Mouse (Mus musculus): ENCODE measurements around the gene Tlr12. TPM values are rescaled to one million over a fixed set of nuclear protein-coding genes. Genes with fewer than 3 reads are reported as not detected.
"Not testable (repeated sequence)": the region's sequence is repeated elsewhere in the genome, so short reads cannot be mapped to it uniquely, and the experiment has no call there.

The Tlr12 gene
- total RNA-seq, 2 experiments from 2014 or later, result 0.19 to 0.29 TPM

DNA sequence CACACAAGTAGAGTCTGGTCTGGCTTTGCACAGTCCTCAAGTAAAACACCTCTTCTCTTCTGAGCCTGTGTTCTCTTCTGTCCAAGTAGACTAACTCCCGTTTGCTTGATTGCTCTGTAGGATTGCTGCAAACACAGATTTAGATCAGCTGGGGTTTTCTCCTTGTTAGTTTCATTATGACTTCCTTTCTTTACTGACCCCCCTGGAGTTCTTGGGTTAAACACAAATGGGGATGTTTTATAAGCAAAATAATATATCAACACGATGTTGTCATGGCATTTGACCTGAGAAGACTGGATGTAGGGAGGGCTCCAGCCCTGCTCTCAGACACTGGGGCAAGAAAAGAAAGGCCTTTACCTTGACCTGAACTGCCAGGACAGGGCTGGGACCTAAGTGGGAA, 544 bp upstream of the Tlr12 start:
- DNase-seq, result no peak

DNA sequence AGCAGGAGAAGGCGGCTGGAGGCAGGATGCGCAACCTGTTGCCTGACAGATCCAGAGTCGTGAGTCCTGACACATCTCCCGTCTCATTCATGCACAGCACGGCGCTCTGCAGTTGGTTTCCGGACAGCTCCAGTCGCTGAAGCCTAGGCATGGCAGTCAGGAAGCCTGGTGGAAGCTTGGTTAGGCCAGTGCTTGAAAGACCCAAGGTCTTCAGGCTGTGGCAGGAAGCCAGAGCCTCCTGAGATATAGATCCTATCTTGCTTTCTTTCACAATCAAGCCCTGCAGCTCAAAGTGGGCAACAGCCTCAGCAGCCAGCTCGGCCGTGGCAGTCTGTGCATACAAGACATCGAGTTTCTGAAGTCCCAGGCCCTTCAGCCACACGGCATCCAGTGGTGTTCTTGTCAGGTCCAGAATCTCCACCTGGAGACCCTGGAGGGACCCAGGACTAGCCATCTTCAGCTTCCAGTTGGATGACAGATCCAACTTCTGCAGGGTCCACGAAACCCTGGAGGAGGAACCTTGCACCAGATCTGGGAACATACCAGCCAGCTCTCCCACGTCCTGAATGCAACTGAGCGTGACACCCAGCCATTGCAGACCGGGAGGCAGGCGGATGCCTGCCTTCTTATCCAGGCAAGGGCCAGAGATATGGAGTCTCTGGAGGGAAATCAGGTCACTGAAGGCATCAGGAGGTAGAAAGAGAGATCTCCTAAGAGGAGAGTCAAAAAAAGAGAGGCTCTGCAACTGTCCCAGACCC, 877 bp downstream of the Tlr12 start:
- no peak for DNase-seq

DNA sequence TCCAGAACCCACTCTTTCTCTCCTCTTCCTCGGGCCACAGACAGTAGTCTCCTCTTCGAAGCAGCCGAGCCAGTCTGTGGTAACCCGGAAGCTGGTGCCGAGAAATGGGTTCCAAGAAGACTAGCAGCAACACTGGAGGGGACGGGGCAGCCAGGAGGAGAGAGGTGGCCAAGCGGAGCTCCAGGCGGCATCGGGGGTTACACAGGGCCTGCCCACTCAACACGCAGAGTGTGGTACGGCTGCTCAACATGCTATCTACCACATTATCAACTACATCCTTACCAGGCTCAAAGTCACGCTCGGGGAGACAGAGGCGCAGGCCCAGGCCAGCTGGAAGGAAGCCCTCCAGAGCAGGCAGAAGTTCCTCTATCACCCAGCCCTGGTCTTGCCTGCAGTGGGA, 2.7 kb downstream of the Tlr12 start:
- no peak for DNase-seq

DNA sequence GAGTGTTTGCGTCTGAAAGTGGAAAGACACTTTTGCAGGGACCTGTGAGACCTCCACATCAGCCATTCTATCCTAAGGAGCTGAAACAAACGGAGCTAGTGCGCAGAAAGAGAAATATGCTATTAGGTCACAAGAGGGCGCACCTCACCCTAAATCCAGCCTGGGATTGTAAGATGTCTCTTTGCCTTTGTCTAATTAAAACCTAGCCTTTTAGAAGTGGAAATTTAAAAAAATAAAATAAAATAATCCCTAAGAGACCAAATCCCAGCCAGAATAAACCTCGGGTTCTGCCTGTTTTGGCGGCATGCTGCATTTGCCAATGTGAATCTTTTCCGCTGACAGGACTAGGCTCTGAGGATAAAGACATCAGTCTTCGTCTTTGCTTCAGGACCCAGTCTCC, 5.1 kb downstream of the Tlr12 start:
- DNase-seq, result peak; percentile 46

DNA sequence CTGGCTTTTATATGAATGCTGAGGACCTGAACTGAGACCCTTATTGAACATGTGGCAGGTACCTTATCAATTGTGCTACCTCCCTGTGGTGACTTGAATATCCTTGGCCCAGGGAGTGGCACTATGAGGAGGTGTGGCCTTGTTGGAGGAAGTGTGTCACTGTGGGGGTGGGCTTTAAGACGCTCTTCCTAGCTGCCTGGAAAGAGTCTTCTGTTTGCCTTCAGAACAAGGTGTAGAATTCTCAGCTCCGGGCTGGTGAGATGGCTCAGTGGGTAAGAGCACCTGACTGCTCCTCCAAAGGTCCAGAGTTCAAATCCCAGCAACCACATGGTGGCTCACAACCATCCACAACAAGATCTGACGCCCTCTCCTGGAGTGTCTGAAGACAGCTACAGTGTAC, 6.7 kb downstream of the Tlr12 start:
- DNase-seq, result not testable (repeated sequence)

DNA sequence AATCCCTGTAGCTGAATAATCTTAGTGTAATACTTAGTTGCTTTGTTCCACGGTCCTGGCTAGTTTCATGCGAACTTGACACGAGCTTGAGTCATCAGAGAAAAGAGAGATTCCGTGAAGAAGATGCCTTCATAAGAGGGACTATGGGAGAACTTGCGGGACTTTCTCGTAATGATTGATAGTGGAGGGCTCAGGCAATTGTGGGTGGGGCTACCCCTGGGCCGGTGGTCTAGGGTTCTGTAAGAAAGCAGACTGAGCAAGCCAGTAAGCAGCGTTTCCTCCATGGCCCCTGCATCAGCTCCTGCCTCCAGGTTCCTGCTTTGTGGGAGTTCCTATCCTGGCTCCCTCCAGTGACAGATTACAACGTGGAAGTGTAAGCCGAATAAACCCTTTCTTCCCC, 7.7 kb downstream of the Tlr12 start:
- no peak for DNase-seq

DNA sequence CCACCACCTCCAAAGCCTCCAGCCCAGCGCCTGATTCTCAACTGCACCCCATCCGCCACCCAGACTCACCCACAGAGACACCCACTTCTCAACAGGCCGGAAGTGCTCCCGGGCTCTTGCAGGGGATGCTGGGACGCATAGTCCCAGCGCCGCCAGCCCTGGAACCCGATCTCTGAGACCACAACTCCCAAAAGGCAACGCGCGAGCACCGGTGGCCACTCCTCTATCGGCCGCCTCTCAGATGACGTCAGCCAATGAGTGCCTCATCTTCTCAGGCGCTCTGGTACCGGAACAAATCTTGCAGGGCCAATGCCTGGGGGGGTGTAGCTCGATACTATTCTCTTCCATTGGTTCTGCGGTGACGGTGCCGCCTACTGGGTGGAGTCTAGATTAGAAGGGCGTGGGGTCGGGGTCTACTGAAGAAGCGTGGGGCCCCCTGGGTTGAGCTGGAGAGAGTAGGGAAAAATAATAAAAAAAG, 8.5 kb downstream of the Tlr12 start, which contains the start of gene Zscan20:
Zscan20 (minus strand) TSS at position 174 of the 478 bp plus-strand sequence.
- DNase-seq, result peak; percentile 94

DNA sequence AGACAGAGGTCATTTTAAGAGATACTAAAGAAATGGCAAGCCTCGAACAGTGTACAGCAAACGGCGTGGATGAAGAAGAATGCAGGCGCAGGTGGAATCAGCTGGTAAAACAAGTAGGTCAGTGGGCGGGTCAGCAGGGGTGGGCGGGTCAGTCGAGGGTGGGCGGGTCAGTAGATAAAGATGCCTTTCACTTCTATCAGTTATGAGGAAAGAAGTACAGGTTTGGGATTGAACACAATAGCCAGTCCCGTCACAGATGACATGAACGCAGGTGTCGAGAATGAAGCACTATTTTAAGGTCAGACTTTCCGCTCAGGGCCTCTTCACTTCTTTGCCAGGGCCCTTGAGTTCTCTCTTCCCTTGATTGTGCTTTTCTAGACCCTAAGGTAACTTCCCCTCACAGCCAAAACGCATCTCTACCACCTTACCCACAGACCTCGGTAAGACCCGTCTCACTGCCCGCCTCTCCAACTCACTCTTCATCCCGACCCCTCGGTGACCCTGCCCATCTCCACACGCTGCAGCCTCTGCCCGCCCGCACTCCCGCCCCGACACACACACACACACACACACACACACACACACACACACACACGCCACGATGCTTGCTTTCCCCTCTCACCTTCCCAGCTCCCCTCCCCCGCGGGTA, 9.0 kb downstream of the Tlr12 start:
- no peak for DNase-seq

DNA sequence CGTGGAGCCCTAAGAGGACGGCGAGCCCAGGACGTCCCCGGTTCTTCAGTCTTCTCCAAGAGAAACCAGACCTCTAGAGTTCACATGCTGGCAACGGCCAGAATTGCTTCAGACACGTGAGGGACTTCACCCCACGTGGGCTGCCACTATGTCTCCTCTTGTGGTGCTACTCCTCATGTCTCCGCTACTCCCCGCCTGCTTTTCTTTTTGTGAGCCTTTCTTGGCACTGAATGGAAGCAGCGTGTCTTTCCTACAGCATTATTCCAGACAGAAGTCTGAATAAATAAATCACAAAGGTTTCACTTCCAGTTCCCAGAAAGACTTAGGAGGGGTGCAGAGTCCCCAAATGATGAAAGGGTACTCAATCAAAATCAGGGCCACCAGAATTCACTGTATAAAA, 10.8 kb downstream of the Tlr12 start:
- DNase-seq, result no peak

DNA sequence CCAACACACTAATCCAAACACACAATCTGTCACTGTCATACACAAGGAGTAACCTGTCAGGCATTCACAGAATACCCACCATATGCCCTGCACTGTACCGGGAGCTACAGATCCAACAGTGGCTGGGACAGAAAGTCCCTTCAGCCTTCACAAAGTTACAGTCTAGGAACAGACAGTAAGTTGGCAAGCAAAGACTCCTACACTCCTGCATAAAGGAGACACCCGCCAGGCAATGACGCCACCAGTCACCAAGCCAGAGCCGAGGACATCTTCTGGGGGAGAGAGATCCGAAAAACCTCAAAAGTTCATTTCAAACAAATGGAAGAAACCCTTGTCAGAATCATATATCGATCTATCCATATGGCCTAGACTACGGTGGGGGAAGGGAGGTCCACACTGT, 11.8 kb downstream of the Tlr12 start:
- DNase-seq, result no peak

DNA sequence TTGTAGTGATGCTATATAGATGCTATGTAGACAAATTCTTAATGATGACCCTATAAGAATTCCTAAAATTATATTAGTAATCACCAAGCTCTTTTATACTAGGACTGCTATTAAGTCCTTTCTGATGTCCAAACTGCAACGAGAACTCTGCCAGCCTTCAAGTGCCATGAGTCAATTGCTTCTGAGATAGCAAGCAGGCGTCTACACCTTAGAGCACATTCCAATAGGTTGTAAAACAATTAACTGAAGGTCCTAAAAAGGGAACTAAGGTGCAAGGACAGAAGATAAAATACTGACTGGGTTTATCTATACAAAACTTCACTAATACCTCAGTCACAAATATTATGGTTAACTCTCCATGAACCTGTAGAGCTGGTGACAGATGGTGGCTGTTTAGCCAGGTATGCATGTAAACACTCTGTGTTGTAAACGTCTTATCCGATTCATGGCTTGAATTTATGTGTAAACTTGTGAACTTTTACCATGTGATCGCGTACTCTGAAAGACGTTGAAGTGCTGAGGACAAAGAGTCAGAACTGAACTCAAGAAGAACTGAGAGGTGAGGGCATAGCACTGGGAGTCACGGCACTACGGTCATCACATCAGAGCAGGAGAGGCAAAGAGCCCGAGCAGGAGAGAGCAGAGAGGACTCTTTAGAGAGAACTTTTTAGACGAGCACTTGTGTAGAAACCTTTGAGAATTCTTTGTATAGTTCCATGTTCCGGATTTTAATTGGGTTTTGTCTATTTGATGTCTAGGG, 20.4 kb downstream of the Tlr12 start:
- DNase-seq, result no peak

DNA sequence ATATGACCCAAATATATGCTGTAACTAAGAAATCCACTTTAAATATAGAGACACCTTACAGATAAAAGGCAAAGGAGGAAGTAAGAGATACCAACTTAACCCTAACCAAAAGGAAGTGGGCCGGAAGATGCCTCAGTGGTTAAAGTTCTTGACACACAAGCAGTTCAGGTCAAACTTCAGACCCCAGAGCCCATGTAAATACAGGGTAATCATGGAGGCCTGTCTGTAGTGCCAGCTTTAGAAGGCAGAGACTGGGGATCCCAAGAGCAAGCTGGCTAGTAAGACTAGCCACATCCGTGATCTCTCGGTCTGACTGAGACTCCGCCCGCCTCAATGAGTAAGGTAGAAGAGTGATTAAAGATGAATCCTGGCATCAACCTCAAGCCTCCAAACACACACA, 24.4 kb downstream of the Tlr12 start:
- DNase-seq, result no peak

DNA sequence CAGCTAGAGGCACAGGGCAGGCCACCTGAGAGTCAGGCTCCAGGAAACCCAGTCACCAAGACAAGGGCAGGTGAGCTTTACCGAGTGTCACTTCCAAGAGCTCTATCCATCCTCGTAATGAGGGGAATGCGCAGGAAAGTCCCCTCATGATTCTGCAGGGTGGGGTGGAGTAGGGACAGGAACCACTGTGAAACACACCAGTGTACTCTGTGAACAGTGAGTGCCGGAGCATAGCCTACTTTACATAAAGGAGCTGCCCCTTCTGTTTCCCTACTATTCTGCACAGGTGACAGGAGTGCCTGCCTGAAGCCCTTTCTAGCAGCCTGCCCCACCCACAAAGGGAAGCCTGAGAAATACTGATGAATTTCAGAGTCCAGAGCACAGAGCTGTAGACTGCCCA, 25.1 kb downstream of the Tlr12 start:
- DNase-seq, result no peak

DNA sequence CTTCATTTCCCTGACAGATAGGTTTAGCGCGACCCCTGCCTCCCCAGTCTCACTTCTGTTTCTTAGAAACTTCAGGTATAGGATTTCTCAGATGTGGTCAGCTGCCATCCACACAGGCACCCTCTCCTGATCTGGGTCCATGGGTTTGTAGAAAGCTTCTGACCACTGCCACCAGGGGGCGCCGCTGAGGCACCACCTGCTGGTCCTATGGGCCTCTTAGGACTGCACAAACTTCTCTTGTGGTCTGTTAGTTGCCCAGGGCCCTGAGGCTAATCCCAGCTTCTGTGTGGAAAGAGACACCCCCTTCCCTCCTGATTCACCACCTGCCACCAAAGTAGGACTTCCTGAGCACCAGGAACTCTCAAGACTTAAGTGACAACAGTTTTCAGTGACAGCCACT, 39.2 kb downstream of the Tlr12 start:
- DNase-seq, result no peak

DNA sequence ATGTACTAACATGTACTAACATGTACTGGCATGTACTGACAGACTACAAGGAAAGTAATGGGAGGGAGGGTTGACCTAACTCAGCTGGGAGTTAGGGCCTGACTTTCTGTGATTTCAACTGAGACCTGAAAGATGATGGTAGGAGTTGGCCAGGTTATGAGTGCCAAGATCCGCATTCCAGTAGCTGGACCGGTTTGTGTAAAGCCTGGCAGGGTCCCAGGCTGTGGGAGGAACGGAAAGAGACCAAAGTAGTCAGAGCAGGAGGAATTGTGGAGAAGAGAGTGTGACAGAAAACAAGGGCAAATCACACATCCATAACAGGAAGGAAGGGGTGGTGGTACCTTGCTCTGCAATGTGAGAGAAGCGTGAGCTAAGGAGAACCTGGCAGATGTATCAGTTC, 42.6 kb downstream of the Tlr12 start:
- DNase-seq, result no peak

Other genes with a start within 250 kb of the Tlr12 start
- gene Zscan20, start 8.5 kb downstream of the Tlr12 start, total RNA-seq (2021), result 1 to 10 TPM; 3.7 to 4.1 TPM
- 10 to 100 TPM; 69.1 to 72.5 TPM for gene Phc2, start 36.1 kb upstream of the Tlr12 start, total RNA-seq (2021)
- under 1 TPM; 0.20 to 0.36 TPM for gene A3galt2, start 136.7 kb upstream of the Tlr12 start, total RNA-seq (2021)
- gene Zfp362, start 187.4 kb upstream of the Tlr12 start, total RNA-seq (2021), result 10 to 100 TPM; 33.9 to 34.4 TPM

Measured in heart, postnatal 4 days (tissue).